Comparison of ENCODE assay signal across 27 mouse cellular contexts in genomic region chr16:69477317-69477716, GRCm38 (mm10).
DNase-seq lines count a peak whose midpoint lies in the region; ATAC-seq and TF ChIP-seq lines count a peak whose summit lies in the region.
"Had no signal": no experiment of that assay in that cellular context is flagged by ENCODE, and none has a peak within 500 bp of the region (broad histone marks: within the 10 kb centered on the region; RNA-seq: fewer than 3 reads in every experiment).

No protein-coding gene starts in this region.

- no peak overlapping the region for H3K4me2 ChIP-seq in forebrain, embryonic 11.5 days (ENCODE audit: low read depth, low read length, severe bottlenecking)
- no peak overlapping the region for H3K4me2 ChIP-seq in forebrain, embryonic 15.5 days (replicated peaks)
- H3K4me2 ChIP-seq in midbrain, embryonic 13.5 days (replicated peaks) = no peak overlapping the region
- no peak overlapping the region for H3K4me2 ChIP-seq in midbrain, embryonic 15.5 days
- H3K4me2 ChIP-seq: embryonic facial prominence, embryonic 13.5 days; embryonic facial prominence, embryonic 15.5 days; forebrain, embryonic 13.5 days had no signal

- H3K4me1 ChIP-seq in forebrain, embryonic 11.5 days (replicated peaks; ENCODE audit: control insufficient read depth, insufficient read depth, low read length) = no peaks in the 10 kb centered on the region
- no peaks in the 10 kb centered on the region for H3K4me1 ChIP-seq in forebrain, embryonic 15.5 days
- H3K4me1 ChIP-seq in midbrain, embryonic 13.5 days (replicated peaks) = peaks cover 3% of the 10 kb centered on the region; the same call in 1 of the 2 replicates
- no peaks in the 10 kb centered on the region for H3K4me1 ChIP-seq in midbrain, embryonic 15.5 days
- H3K4me1 ChIP-seq: embryonic facial prominence, embryonic 13.5 days; embryonic facial prominence, embryonic 15.5 days; forebrain, embryonic 13.5 days had no signal

- no peaks in the 10 kb centered on the region for H3K36me3 ChIP-seq in forebrain, embryonic 11.5 days (ENCODE audit: control insufficient read depth, insufficient read depth, low read length)
- H3K36me3 ChIP-seq in forebrain, embryonic 15.5 days = no peaks in the 10 kb centered on the region
- H3K36me3 ChIP-seq in midbrain, embryonic 13.5 days = no peaks in the 10 kb centered on the region
- H3K36me3 ChIP-seq in midbrain, embryonic 15.5 days (replicated peaks) = no peaks in the 10 kb centered on the region
- H3K36me3 ChIP-seq: embryonic facial prominence, embryonic 13.5 days; embryonic facial prominence, embryonic 15.5 days; forebrain, embryonic 10.5 days; G1E had no signal

- no peak for ATAC-seq in forebrain, embryonic 11.5 days (replicated peaks; ENCODE audit: low FRiP score)
- ATAC-seq in forebrain, embryonic 15.5 days (replicated peaks) = no peak
- ATAC-seq in midbrain, embryonic 13.5 days = 0 out of 2 replicates have a peak, but pooled peaks have one; percentile 53
- no peak for ATAC-seq in midbrain, embryonic 15.5 days (replicated peaks)
- ATAC-seq: activated CD4-positive, CD25-positive, alpha-beta regulatory T cell, adult 4 months; CD4-positive, CD25-positive, alpha-beta regulatory T cell, adult 4 months; forebrain, embryonic 13.5 days; forebrain, embryonic 16.5 days; Patski had no signal

- no peak for DNase-seq in forebrain, embryonic 11.5 days (ENCODE audit: low spot score)
- peak; percentile 56 for DNase-seq in brain, embryonic 14.5 days (ENCODE audit: low read depth)
- DNase-seq: adrenal gland, adult 8-10 months; adrenal gland, postnatal 14 days; adrenal gland, postnatal 36 days; B cell, adult 2 months; cerebellum, adult 11 months; cerebellum, adult 18-20 months; cerebellum, adult 8-10 months; cerebellum, adult 9-11 months; cerebellum, postnatal 14 days; cerebellum, postnatal 36 days; embryo, embryonic 11 days had no signal

- H3K9me3 ChIP-seq in forebrain, embryonic 11.5 days (ENCODE audit: control insufficient read depth, low read length) = no peaks in the 10 kb centered on the region
- no peaks in the 10 kb centered on the region for H3K9me3 ChIP-seq in forebrain, embryonic 15.5 days
- H3K9me3 ChIP-seq in midbrain, embryonic 13.5 days = no peaks in the 10 kb centered on the region
- H3K9me3 ChIP-seq in midbrain, embryonic 15.5 days = no peaks in the 10 kb centered on the region
- H3K9me3 ChIP-seq: embryonic facial prominence, embryonic 13.5 days; embryonic facial prominence, embryonic 15.5 days; forebrain, embryonic 10.5 days; forebrain, embryonic 13.5 days; G1E had no signal

- 39% methylated on average over 4 of the region's 4 CpGs for WGBS in forebrain, embryonic 11.5 days
- 27% methylated on average over 4 of the region's 4 CpGs for WGBS in forebrain, embryonic 15.5 days
- 21% methylated on average over 4 of the region's 4 CpGs for WGBS in midbrain, embryonic 13.5 days
- 19% methylated on average over 4 of the region's 4 CpGs for WGBS in midbrain, embryonic 15.5 days

- peak overlapping the region; percentile 46; the same call in 1 of the 2 replicates for H3K27ac ChIP-seq in forebrain, embryonic 11.5 days (ENCODE audit: low read depth, low read length)
- H3K27ac ChIP-seq in forebrain, embryonic 15.5 days (replicated peaks) = no peak overlapping the region
- no peak overlapping the region for H3K27ac ChIP-seq in midbrain, embryonic 13.5 days
- H3K27ac ChIP-seq in midbrain, embryonic 15.5 days = no peak overlapping the region
- H3K27ac ChIP-seq: embryonic facial prominence, embryonic 13.5 days; embryonic facial prominence, embryonic 15.5 days; forebrain, embryonic 10.5 days; forebrain, embryonic 13.5 days had no signal

- TF ChIP-seq POLR2A in brain, embryonic 14.5 days (IDR thresholded peaks at IDR 0.05; ENCODE audit: borderline replicate concordance, extremely low read depth, insufficient read depth, insufficient read length, poor library complexity, severe bottlenecking) = no peak

- H3K4me3 ChIP-seq in forebrain, embryonic 11.5 days (ENCODE audit: low read depth, low read length) = no peak overlapping the region
- no peak overlapping the region for H3K4me3 ChIP-seq in forebrain, embryonic 15.5 days
- H3K4me3 ChIP-seq in midbrain, embryonic 13.5 days (replicated peaks) = no peak overlapping the region
- H3K4me3 ChIP-seq in midbrain, embryonic 15.5 days = no peak overlapping the region
- H3K4me3 ChIP-seq: embryonic facial prominence, embryonic 13.5 days; embryonic facial prominence, embryonic 15.5 days; erythroblast, embryonic 14.5 days; forebrain, embryonic 10.5 days; forebrain, embryonic 13.5 days had no signal

- no peak for TF ChIP-seq CTCF in brain, embryonic 14.5 days (IDR thresholded peaks at IDR 0.05; ENCODE audit: borderline replicate concordance, extremely low read depth, insufficient read depth, insufficient read length)

- no peaks in the 10 kb centered on the region for H3K27me3 ChIP-seq in forebrain, embryonic 11.5 days (ENCODE audit: control insufficient read depth, insufficient read depth, low read length)
- H3K27me3 ChIP-seq in forebrain, embryonic 15.5 days = no peaks in the 10 kb centered on the region
- H3K27me3 ChIP-seq in midbrain, embryonic 13.5 days = no peaks in the 10 kb centered on the region
- H3K27me3 ChIP-seq in midbrain, embryonic 15.5 days (replicated peaks) = no peaks in the 10 kb centered on the region
- H3K27me3 ChIP-seq: CH12.LX; embryonic facial prominence, embryonic 13.5 days; embryonic facial prominence, embryonic 15.5 days; forebrain, embryonic 13.5 days; Patski had no signal

- no peak overlapping the region for H3K9ac ChIP-seq in forebrain, embryonic 11.5 days (ENCODE audit: low read length)
- H3K9ac ChIP-seq in forebrain, embryonic 15.5 days (replicated peaks) = no peak overlapping the region
- no peak overlapping the region for H3K9ac ChIP-seq in midbrain, embryonic 13.5 days (replicated peaks)
- no peak overlapping the region for H3K9ac ChIP-seq in midbrain, embryonic 15.5 days
- H3K9ac ChIP-seq: embryonic facial prominence, embryonic 13.5 days; embryonic facial prominence, embryonic 15.5 days; forebrain, embryonic 13.5 days had no signal
